Mouse (Mus musculus): ENCODE measurements around the gene Gm14408. TPM values are rescaled to one million over a fixed set of nuclear protein-coding genes. Genes with fewer than 3 reads are reported as not detected.

Gm14408 gene
- total RNA-seq (2023), result not detected

GRCm38 (mm10) chr2:176830840-176831239 lies at the start of gene Gm14408:
Gene Gm14408 (plus strand): TSS chr2:176831140.

GRCm38 (mm10) chr2:176798312-176798711 lies 32.6 kb upstream of the Gm14408 start, which contains the start of gene Gm14295:
Gene Gm14295 (plus strand): TSS chr2:176798612.

Other genes starting within 250 kb of the Gm14408 start
- under 1 TPM in 1 of 2 experiments, not detected in 1; 0.40 TPM for gene Gm14308, start 194.8 kb upstream of the Gm14408 start, total RNA-seq (2023)
- gene Zfp973, start 160.6 kb upstream of the Gm14408 start, total RNA-seq (2023), result 1 to 10 TPM; 1.2 to 1.8 TPM
- under 1 TPM; 0.57 to 0.64 TPM for gene Gm14305, start 122.8 kb upstream of the Gm14408 start, total RNA-seq (2023)
- gene Gm14295, start 32.5 kb upstream of the Gm14408 start, total RNA-seq (2023), result under 1 TPM; 0.22 to 0.62 TPM
- gene Gm14296, start 96.7 kb downstream of the Gm14408 start, total RNA-seq (2023), result under 1 TPM; 0.27 to 0.35 TPM
- gene Gm14419, start 169.8 kb downstream of the Gm14408 start, total RNA-seq (2023), result 1 to 10 TPM; 1.5 to 2.9 TPM
- not detected for gene Gm14401, start 243.2 kb downstream of the Gm14408 start, total RNA-seq (2023)

All from neutrophil, adult 59 days (primary cell).